Mouse (Mus musculus) hematopoietic stem cell, adult 5-6 weeks (primary cell): ENCODE measurements around the gene Mphosph9. TPM values are rescaled to one million over a fixed set of nuclear protein-coding genes. Genes with fewer than 3 reads are reported as not detected.
A peak's percentile ranks its signal among the peaks of the same experiment; 100 is the strongest.

Source experiments
- ATAC-seq, 2 experiments: fragments of 125-278 bp in 1 of 2; replicated peaks in 1 of 2; 2 replicates each; pipeline ENCODE4 v1.8.0; 2016 to 2017; ENCODE audit warnings: inconsistent platforms in 2 of 2, mild to moderate bottlenecking in 2 of 2, moderate number of reproducible peaks in 2 of 2, low read depth in 1 of 2, moderate TSS enrichment in 1 of 2; ENCODE audit not compliant: low FRiP score in 2 of 2, poor library complexity in 2 of 2, severe bottlenecking in 2 of 2, insufficient read depth in 1 of 2, low TSS enrichment in 1 of 2
- total RNA-seq: library from RNA; stranded (forward); fragments of 172-1452, 232-1000 nt; gene quantifications from 2 replicates; pipeline ENCODE4 v1.2.3, GENCODE M21; 2017

Gene Mphosph9
- total RNA-seq, 1 experiment from 2014 or later = 41.0 TPM

DNA sequence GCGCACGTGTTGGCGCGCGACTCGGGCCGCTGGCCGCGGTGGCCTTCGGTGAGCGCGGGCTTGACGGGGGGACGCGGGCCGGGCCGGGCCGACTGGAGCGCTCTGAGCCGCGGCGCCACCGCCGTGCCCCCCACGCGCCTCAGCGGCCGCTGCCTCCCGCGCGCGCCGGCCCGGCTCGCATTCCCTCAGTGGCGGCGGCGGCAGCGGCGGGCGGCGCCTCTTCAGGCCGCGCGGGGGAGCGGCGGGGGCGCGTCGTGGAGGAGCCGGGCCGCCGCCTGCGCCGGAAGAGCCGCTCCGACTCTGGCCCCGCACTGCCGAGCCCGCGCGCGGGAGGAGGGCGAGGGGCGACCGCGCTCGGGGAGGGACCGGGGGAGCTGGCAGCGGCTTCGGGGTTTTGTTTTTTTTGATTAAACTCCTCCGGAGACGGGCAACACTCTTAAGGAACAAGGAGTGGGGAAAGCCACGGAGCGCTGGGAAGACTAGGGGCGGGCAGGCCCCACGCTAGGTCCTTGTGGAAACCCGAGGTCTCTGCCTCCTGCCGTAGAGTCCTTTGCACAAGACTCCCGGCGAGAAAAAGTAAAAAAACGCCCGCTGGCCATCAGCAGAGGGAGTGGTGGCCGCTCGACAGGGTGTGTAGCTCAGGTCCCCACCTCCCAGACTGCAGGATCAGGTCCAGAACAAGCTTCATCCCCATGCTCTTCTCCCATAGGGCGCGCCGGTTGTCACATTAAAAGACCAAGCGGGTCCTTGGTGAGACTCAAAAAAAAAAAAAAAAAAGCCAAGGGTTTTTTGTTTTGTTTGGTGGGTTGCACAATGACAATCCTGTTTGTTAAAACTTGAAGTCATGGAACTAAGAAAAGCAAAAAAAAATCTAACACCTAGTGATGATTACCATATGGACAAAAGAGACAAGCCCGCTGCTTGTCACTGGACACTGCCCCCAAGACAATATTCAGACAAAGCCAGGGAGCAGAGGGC is 77.9 kb downstream of the Mphosph9 start, which contains the start of gene Pitpnm2:
Pitpnm2 (minus strand) TSS at position 147 of the 978 bp plus-strand sequence.
- peak; percentile 32 to 41; a peak in 2 of 4 replicates for ATAC-seq

GRCm38 (mm10) chr5:124248845-124249613 is 78.7 kb downstream of the Mphosph9 start:
- ATAC-seq = no peak; a peak in 1 of 4 replicates

DNA sequence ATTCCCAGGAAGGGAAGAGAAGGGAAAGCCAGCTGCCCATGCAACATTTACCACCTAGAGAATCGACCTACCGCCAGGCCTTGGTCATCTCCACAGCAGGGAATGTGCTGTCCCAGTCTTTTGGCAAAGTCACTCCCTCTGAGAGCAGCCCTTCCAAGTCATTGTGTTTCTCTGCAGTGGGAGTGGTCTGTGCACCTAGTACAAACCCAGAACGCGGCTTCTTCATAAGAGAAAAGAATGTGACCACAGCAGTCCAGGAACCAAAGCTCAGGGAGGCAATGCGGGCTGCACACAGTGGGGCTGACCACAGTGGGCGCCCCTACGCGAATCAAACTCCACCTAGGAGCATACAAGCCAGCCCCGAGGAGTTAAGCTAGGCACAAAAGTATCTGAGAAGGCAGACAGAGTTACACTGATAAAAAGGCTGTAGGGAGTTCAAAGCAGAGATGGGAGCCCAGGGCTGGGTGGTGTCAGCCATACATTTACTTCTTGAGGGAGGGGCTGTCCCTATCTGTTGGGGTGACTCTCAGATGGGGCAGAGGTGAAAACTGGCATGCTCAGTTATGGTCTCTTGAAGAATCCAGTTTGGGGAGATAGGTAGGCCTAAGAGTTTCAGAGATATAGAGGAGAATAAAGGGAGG is 79.7 kb downstream of the Mphosph9 start:
- no peak for ATAC-seq

DNA sequence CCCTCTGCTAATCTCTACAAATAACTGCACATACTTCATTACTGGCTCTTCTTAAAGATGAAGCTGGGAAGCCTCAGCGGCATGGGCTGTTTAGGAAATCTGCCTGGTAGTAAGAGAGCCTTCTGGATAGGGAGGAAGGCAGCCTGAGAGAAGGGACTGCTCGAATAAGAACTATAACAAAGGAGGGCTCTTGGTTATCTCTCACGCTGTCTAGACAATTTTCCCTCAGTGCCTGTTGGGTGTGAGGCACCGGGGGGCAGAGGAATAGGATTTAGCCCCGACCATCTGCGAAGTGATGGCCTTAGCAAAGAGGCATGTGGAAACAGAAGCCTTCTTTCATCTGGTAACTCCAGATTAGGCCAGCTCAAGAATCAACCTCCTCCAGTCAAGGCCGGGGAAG is 80.5 kb downstream of the Mphosph9 start:
- ATAC-seq = no peak

DNA sequence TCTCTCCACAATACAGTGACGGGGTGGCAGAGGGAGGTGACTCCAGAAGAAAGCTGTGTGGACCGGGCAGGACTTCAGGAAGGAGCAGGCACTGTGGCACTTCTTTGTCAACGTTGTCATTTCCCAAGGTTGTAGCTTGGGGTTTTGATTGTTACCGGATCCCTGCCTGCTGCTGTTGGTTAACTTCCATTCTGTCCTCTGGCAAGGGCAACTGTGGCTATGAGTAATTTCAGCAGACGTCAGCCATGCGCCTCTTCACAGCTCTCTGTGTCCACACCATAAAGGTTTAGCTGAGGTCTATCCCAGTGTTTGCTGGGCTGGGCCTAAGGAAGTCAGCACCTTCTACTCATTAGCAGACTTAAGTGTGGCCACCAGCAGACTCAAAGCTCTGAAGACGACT is 82.9 kb downstream of the Mphosph9 start:
- ATAC-seq = no peak

GRCm38 (mm10) chr5:124244449-124244848 is 83.3 kb downstream of the Mphosph9 start:
- ATAC-seq = no peak

GRCm38 (mm10) chr5:124243236-124243901 is 84.4 kb downstream of the Mphosph9 start:
- ATAC-seq = no peak

GRCm38 (mm10) chr5:124241686-124242444 is 85.9 kb downstream of the Mphosph9 start:
- ATAC-seq = peak in 1 of 2 experiments; percentile 53; a peak in 1 of 4 replicates

DNA sequence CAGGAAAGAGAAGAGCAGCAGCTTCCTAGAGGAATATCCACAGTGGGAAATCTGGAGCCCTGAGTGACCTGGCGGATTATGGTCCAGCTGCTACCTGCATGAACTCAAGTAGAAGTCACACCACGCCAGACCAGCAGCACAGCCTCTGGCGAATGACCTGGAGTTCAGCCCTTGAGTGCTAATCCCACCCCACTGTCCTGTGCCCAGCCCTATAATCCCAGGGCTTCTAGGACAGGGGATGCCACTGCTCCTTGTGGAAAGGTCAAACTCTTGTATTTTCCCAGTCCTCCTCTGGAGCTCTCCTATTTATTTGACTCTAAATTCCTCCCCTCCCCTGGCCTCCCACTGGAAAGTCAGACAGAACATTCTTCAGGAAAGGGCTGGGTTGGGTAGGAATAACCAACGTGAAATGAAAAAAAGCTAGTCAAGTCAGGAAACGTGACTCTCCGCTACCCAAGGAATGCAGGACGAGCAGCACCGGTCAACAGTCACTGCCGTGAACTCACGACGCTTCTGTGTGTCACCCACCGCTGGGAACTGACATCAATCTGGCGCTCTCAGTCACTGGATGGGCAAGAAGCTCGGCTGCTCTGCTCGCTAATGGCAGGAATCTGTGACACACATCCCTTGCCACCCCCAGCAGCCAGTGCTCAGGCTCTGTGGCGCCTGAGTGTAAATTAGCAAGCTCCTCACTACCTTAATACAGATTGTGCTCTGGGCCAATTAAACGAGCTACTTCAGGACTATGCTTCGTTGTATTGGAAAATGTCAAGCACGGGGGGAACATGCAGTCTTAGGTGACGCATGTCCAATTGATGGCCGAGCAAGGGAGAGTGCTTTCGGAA is 86.7 kb downstream of the Mphosph9 start:
- ATAC-seq = no peak

DNA sequence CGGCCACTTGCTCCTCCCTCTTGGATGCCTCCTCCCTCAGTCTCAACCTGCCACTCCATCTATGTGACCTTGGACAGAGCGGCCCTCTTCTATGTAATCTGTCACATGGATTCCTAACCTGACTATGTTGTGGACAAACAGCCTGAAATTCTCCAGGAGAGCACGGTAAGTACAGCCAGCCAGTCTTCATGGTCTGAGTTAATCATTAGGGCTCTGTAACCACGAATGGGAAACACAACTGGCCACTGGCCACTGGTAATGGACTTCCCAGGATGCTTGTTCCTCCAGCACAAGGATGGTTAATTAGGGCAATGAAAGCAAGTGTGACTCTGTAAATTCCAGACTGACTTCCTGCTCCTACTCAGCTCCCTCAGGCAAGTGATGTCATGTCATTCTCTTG is 91.6 kb downstream of the Mphosph9 start:
- ATAC-seq = no peak

DNA sequence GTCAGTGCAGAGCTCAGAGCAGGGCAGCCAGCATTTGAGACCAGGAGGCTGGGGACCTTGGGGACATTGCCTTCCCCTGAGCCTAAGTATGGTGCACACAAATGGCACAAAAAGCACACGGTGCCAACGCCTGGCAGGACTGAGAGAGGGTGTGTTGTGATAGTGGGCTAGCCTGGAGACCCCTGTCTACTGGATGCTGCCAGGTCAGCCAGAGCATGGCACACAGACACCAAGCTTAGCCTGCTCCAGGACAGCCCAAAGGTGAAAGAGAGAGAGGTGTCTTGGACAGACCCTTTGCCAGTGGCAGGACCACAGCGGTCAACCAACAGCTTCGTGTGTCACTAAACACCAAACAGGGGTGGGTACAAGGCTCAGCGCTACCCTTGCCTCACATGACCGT is 93.0 kb downstream of the Mphosph9 start:
- no peak for ATAC-seq

DNA sequence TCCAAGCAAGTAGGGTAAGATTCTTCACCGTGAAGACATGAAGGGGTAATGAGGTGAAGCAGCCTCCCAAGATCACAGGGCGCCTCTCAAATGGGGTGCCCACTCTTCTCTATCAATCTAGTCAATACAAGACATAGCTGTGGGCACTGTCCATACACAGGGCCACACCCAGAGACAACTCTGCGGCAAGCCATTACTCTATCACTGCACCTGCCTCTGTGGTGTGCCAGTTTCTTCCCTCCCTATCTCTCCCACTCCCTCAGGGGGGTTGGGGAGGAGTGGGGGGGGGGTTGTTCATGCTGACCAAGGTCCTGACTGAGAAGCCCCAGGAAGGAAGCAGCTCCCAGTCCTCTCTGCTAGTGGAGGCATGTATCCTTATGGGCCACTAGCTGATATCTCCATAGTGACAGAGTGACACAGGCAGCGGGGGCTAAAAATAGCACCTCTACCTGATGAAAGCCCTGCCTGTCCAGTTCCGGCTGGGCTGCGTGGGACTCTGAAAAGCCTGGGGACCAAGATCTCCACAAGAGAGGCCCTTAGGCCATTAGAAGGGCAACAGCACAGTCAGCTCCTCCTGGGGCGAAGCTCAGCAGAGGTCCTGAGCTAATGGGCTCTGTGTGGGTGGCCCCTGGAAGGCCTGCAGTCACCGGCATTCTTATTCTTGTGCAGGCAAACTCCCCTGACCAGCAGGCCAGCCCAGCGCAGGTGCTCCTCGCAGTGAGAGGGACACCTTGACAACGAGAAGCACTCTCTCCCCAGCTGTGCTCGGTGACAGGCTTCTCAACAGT is 93.7 kb downstream of the Mphosph9 start:
- ATAC-seq = no peak

DNA sequence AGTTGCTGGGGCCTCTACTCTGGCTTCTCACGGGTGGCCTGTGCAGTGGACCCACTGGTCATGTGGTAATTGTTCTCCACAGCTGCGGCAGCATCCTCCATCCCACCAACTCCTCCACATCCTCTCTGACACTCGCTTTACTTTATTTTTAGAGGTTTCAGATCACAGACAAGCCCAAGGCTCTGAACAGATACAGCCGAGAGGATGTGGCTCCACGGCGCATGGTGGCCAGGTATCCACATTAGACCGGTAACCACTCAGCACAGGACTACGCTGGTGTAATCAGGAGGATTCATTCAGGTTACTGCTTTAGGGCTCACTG is 94.7 kb downstream of the Mphosph9 start:
- no peak for ATAC-seq

GRCm38 (mm10) chr5:124232360-124233143 is 95.2 kb downstream of the Mphosph9 start:
- no peak for ATAC-seq

DNA sequence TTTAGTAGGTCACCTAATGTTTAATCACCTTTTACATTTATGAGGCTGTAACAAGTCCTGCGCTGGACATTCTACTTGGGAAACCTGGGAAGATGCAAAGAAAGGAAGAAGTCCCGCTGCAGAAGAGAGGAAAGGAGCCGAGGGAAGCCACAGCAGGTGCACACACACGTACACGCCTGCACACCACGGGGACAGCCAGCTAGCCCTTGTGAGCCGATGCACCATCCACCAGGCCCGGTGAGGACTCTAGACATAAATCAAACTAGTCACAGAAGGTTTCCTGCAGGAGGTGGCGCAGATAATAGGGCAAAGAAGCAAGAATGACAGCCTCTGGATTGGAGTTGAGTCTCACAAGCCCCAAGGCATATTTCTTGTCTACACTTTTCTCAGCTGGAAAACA is 97.3 kb downstream of the Mphosph9 start:
- ATAC-seq = no peak
